Mouse (Mus musculus) spleen, adult 2 months (tissue): ENCODE results near the gene Olfr463.

ENCODE experiments used
- CTCF ChIP-seq: fragments of 200-500 bp; IDR thresholded peaks from 2 replicates; pipeline ENCODE4 v1.5.1; 2011; ENCODE audit warnings: mild to moderate bottlenecking, inconsistent platforms; ENCODE audit not compliant: insufficient read depth, insufficient read length, insufficient replicate concordance; ENCODE audit errors: extremely low read depth
- POLR2A ChIP-seq: fragments of 200-500 bp; IDR thresholded peaks from 2 replicates; pipeline ENCODE4 v1.6.1; 2011; ENCODE audit warnings: low read depth, low read length, inconsistent platforms

DNA sequence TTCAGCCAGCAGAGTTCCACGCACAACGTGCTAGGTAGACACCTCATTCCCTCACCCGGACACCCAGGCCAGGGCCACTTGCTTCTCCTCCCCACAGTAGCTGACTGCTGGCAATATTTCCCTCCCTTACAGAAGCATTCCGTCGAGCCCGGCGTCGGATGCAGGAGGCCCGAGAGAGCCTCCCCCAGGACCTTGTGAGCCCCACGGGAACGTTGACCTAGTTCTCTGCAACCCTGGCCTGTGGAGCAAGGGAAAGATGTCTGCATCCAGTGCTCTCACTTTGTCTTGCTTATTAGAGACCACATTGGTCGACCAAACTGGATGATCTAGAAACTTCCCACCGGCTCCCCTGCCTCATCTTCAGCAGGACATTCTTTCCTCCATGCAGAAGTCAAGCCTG lies 34.4 kb downstream of the Olfr463 start:
- TF ChIP-seq CTCF = no peak
- TF ChIP-seq POLR2A = no peak
